Mouse (Mus musculus): Measurements from ENCODE around the gene Fscn3.

Gene Fscn3

DNA sequence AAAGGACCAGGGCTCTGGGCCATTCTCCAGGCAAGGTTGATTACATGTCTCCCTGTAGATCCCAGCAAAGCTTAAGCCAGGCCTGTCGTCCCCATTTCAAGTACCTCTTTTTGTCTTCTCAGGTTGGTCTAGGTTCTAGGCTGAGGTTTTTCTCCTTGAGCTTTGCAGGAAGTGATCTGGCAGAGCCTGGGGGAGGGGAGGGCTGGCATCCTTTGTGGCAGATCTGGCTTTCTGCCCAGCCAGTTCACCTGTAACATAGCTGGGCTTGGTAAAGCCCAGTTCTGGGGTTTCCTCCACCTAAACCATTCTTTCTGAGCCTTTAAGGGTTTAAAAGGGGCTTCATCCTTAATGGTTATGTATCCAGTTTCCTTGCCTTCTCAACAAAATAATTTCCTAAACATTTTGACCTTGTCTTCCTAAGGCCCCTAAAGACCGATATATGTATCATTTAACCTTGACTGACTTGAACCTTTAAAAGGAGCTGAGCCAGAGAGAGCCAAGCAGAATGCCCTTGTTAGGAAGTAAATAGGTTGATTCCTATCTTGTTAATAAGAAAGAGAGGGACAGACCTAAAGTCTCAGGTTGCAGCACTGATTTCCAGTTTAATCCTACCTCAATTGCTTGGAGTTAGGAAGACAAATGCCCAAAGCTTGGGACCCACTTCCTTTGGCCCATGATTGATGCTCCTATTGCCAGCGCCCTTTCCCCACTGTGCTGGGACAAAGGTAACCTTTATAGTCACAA lies at the start of gene Fscn3:
Fscn3 (plus strand) TSS at position 694 of the 744 bp plus-strand sequence.
- DNase-seq (ENCODE audit: low spot score) = no peak

DNA sequence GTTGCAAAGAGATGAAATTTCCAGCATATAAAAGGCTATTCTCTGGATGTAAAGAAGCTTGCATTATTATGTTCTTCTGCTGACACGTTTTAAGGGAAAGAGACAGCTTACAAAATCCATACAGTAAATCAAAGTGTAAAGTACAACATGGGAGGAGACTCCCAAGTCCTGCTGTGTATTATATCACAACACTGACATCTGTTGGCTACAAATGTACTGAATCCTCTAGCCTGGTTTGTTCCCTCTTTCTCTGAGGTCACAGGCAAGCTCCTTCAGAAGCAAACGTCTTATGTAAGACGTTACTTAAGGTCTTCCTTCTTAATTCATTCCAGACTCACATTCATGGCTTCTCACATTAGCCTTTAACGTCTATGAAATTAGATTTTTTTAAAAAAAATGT lies 45.6 kb upstream of the Fscn3 start:
- no peak for DNase-seq (ENCODE audit: low spot score)

DNA sequence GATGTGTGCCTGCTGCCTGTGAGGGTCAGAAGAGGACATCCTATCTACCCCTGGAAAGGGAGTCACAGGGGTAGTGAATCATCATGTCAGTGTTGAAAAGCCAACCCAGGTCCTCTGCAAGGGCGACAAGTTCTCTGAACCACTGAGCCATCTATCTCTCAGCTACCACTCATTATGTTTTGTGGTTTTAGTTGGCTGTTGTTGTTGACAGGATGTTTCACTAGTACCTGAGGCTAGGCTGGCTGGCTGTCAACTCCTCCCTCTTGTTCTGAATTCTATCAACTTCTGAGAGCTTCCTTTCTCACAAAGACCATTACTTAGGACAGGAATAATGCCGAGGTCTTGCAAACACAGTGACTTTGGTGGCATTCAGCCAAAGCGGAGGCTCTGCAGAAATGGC lies 42.4 kb upstream of the Fscn3 start:
- DNase-seq (ENCODE audit: low spot score) = no peak

DNA sequence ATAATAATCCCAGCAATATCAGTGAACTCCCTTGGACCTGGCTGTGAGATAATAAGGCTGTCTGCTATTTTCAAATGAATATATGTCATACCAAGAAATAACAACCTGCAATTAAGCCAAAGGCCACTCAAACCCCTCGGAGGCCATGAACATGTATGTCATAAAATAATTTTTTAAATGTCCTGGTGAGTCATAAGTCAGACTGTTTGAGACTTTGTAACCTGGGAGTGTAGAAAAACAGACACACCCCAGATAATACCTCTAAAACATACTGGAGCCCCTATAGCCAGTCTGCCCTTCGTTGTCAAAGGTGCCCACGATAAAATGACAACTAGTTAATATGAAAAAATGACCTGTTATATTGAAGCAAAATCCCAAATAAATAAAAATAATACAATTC lies 38.6 kb upstream of the Fscn3 start:
- no peak for DNase-seq (ENCODE audit: low spot score)

GRCm38 (mm10) chr6:28396051-28396852 lies 31.3 kb upstream of the Fscn3 start:
- no peak for DNase-seq (ENCODE audit: low spot score)

- no peak for DNase-seq (ENCODE audit: low spot score)
Measured at GRCm38 (mm10) chr6:28396853-28397457, 30.6 kb upstream of the Fscn3 start.

DNA sequence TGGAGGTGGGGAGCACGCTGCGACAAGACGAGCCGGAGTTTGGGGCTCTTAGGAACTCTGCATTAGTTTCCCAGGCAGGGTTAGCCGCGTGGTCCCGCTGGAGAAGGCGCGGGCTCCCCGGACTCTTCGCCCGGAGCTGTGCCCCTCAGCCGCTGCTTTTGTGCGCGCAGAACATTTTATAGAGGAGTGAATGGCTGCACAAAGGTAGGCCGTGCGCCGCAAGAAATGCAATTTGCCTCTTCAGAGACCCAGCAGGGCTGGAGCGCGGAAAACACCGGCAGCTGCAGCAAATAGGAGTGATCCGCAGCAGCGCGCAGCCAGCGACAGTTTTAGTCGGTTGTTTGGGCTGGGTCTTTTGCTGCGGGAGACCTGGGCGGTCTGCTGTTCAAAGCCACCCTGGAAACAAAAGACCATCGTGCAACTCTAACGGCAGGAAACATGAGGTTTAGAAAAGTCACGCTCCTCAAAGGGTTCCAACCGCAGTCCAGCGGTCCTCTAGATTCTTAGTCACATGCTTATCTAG lies 29.8 kb upstream of the Fscn3 start, which contains the start of gene Zfp800:
Zfp800 (minus strand) TSS at position 325 of the 523 bp plus-strand sequence.
- no peak for DNase-seq (ENCODE audit: low spot score)

DNA sequence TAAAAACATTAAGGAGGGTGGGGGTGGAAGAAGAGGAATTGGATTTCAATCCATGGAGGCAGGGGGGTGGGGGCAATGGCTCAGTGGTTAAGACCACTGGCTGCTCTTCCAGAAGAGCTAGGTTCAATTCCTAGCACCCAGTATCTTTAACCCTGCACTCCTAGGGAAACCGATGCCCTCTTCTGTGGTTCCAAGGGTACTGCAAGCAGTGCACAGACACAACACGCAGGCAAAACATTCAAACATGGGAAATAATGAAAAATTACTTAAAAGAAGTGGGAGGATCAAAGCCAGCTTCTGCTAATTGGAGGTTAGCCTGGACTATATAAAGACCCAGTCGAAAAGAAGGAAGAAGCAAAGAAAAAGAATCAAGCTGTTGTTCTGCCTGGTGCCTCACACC lies 28.9 kb upstream of the Fscn3 start:
- no peak for DNase-seq (ENCODE audit: low spot score)

GRCm38 (mm10) chr6:28399791-28400190 lies 27.8 kb upstream of the Fscn3 start:
- DNase-seq (ENCODE audit: low spot score) = peak; percentile 27

GRCm38 (mm10) chr6:28410053-28410452 lies 17.5 kb upstream of the Fscn3 start:
- no peak for DNase-seq (ENCODE audit: low spot score)

DNA sequence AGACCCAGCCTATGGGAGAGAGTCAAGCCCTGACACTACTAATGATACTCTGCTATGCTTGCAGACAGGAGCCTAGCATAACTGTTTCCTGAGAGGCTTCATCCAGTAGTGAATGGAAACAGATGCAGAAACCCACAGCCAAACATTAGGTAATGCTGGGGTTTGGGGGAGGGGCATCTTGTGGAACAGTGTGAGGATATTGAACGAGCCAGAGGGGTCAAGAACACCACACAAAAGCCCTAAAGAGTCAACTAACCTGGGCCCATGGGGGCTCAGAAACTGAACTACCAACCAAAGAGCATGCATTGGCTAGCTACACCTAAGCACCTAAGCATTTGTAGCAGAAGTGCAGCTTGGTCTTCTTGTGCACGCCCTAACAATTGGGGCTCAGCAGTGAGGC lies 16.4 kb upstream of the Fscn3 start:
- no peak for DNase-seq (ENCODE audit: low spot score)

GRCm38 (mm10) chr6:28416981-28417380 lies 10.6 kb upstream of the Fscn3 start:
- DNase-seq (ENCODE audit: low spot score) = no peak

GRCm38 (mm10) chr6:28418449-28418848 lies 9.1 kb upstream of the Fscn3 start:
- no peak for DNase-seq (ENCODE audit: low spot score)

DNA sequence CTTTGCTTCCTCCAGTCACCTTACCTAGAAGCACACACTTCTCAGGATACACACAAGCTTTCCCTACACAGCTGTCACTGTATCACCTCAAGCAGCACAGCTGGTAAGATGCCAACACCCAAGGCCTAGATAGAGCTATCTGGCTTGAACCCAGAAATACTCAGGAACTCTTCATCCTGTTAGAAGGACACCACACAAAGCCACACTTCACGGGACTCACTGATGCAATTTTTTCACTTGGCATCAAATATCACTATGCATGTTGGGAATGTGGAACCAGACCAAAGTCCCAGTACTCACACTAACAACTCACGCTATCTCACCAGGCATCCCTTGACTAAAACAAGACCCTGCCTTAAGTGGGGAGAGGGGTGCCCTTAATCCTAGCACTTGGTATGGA lies 7.9 kb upstream of the Fscn3 start:
- DNase-seq (ENCODE audit: low spot score) = no peak

DNA sequence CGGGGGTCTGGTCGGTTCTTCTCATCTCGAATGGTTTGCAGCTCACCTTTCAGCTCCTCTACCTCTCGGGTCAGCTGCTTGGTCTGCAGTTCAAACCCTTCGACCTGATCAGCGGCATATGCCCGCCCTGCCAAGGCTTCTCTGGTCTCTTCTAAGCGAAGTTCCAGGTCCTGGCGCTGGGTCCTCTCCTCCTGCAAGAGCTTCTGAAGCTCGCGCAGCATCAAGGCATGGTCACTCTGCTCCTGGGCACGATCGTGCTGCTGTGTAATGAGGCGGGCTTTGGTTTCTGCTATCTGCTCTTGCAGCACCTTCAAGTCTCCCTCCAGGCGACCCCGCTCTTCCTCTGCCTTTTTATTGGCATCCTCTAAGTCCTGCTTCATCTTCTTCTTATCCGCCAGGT lies 7.2 kb upstream of the Fscn3 start:
- no peak for DNase-seq (ENCODE audit: low spot score)

DNA sequence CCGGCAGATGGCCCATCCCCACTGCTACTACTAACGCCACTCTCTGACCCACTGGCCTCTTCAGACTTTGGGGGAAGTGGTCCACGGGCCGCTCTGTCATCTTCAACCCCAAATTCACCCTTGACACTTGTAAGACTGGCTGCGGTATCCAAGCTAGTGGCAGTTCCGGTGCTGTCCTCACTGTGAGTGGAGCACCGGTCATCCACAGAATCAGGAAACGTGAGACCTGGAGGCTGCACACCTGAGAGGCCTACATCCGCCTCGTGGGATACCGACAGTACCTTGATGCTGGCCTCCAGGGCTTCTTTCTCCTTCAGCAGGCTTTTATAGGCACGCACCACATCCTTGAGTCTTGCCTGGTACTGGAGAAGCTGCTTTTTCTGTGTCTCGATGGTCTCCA lies 6.7 kb upstream of the Fscn3 start:
- DNase-seq (ENCODE audit: low spot score) = no peak

- DNase-seq (ENCODE audit: low spot score) = peak; percentile 95
Measured at GRCm38 (mm10) chr6:28421469-28422000, 6.1 kb upstream of the Fscn3 start.

GRCm38 (mm10) chr6:28422651-28423290 lies 4.8 kb upstream of the Fscn3 start:
- DNase-seq (ENCODE audit: low spot score) = no peak

- DNase-seq (ENCODE audit: low spot score) = peak; percentile 81
Measured at GRCm38 (mm10) chr6:28423313-28423712, 4.3 kb upstream of the Fscn3 start, which contains the start of gene Arf5. TSS of gene Arf5 (plus strand) at chr6:28423560.

GRCm38 (mm10) chr6:28423767-28424695 lies 3.6 kb upstream of the Fscn3 start:
- DNase-seq (ENCODE audit: low spot score) = peak; percentile 75

DNA sequence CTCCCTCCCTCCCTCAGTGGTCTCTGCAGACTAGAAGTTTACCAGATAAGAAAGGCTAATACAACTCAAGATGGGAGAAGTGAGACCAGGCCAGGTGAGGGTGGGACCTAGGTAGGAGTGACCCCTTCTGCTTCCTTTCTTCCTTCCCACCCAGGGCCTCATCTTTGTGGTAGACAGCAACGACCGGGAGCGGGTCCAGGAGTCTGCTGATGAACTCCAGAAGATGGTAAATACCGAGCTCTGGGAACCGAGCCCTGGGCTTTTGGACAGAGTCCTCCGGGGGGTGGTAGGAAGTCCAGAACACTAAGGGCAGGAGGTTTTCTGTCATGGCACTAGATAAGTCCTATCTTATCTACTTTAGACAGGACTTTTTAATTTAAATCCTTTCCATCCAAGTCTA lies 2.6 kb upstream of the Fscn3 start:
- no peak for DNase-seq (ENCODE audit: low spot score)

All from c-Kit-positive CD71-positive TER-119-positive erythroid progenitor cells, embryonic 14.5 days (primary cell).